Mouse (Mus musculus): Measurements from ENCODE around the gene Pdzd4. TPM values are rescaled to one million over a fixed set of nuclear protein-coding genes. Genes with fewer than 3 reads are reported as not detected.

Pdzd4 gene
- 4.5 and 4.7 TPM in 2 replicates for polyA plus RNA-seq (2015; fragmentation: Nextera tagmentation; extraction: Ambion mirVana)

- Histone ChIP-seq H3K27me3 (no peaks in the 10 kb centered on the region), H3K4me1 (replicated peaks) (peaks cover 17% of the 10 kb centered on the region; the same call in 1 of the 2 replicates), H3K9ac (peak within 1 kb of the TSS; percentile 69), H3K9me3 (no peaks in the 10 kb centered on the region), H3K27ac (replicated peaks) (peak within 1 kb of the TSS; percentile 93), H3K36me3 (no peaks in the 10 kb centered on the region), H3K4me2 (peak within 1 kb of the TSS; percentile 69), H3K4me3 (peak within 1 kb of the TSS; percentile 69)
- peak; percentile 89 for ATAC-seq (ENCODE audit: low FRiP score, low read depth)
- 16% methylated on average over 58 of the region's 84 CpGs for WGBS
Measured at GRCm38 (mm10) chrX:73824185-73825151, at the start of gene Pdzd4. Gene Pdzd4 (minus strand): TSS chrX:73824969.

- Histone ChIP-seq H3K9ac (no peak overlapping the region), H3K4me1 (replicated peaks) (peaks cover 12% of the 10 kb centered on the region; the same call in 1 of the 2 replicates), H3K9me3 (no peaks in the 10 kb centered on the region), H3K4me2 (no peak overlapping the region), H3K36me3 (no peaks in the 10 kb centered on the region), H3K4me3 (no peak overlapping the region), H3K27ac (replicated peaks) (no peak overlapping the region), H3K27me3 (no peaks in the 10 kb centered on the region)
- WGBS, result 73% methylated on average over 1 of the region's 1 CpGs
- no peak for ATAC-seq (ENCODE audit: low FRiP score, low read depth)
Measured at GRCm38 (mm10) chrX:73871956-73872355, 47.2 kb upstream of the Pdzd4 start.

- no peaks in the 10 kb centered on the region for H3K27me3 ChIP-seq
- ATAC-seq (ENCODE audit: low FRiP score, low read depth), result no peak
- no peak overlapping the region for H3K4me3 ChIP-seq
- no peaks in the 10 kb centered on the region for H3K36me3 ChIP-seq
- no peak overlapping the region for H3K27ac ChIP-seq (replicated peaks)
- no peak overlapping the region for H3K9ac ChIP-seq
- no peaks in the 10 kb centered on the region for H3K9me3 ChIP-seq
- peaks cover 8% of the 10 kb centered on the region; the same call in 1 of the 2 replicates for H3K4me1 ChIP-seq (replicated peaks)
- H3K4me2 ChIP-seq, result no peak overlapping the region
Measured at GRCm38 (mm10) chrX:73871474-73871873, 46.7 kb upstream of the Pdzd4 start.

GRCm38 (mm10) chrX:73869334-73869733, 44.6 kb upstream of the Pdzd4 start:
- Histone ChIP-seq H3K4me1 (replicated peaks) (peaks cover 11% of the 10 kb centered on the region), H3K27me3 (no peaks in the 10 kb centered on the region), H3K27ac (replicated peaks) (no peak overlapping the region), H3K36me3 (no peaks in the 10 kb centered on the region), H3K9ac (no peak overlapping the region), H3K9me3 (no peaks in the 10 kb centered on the region), H3K4me2 (no peak overlapping the region), H3K4me3 (no peak overlapping the region)
- ATAC-seq (ENCODE audit: low FRiP score, low read depth), result no peak
- 24% methylated on average over 5 of the region's 5 CpGs for WGBS

- H3K27me3 ChIP-seq, result no peaks in the 10 kb centered on the region
- H3K27ac ChIP-seq (replicated peaks), result no peak overlapping the region
- H3K9me3 ChIP-seq, result no peaks in the 10 kb centered on the region
- ATAC-seq (ENCODE audit: low FRiP score, low read depth), result 0 out of 2 replicates have a peak, but pooled peaks have one; percentile 10
- H3K4me1 ChIP-seq (replicated peaks), result peaks cover 11% of the 10 kb centered on the region
- H3K4me2 ChIP-seq, result no peak overlapping the region
- WGBS, result 61% methylated on average over 1 of the region's 1 CpGs
- no peak overlapping the region for H3K4me3 ChIP-seq
- no peak overlapping the region for H3K9ac ChIP-seq
- no peaks in the 10 kb centered on the region for H3K36me3 ChIP-seq
Measured at GRCm38 (mm10) chrX:73867852-73868251, 43.1 kb upstream of the Pdzd4 start.

GRCm38 (mm10) chrX:73867256-73867655, 42.5 kb upstream of the Pdzd4 start:
- no peak overlapping the region for H3K4me3 ChIP-seq
- 30% methylated on average over 3 of the region's 3 CpGs for WGBS
- no peaks in the 10 kb centered on the region for H3K27me3 ChIP-seq
- H3K27ac ChIP-seq (replicated peaks), result 0 out of 2 replicates have a peak overlapping the region, but pooled peaks have one; percentile 34
- H3K9ac ChIP-seq, result no peak overlapping the region
- peaks cover 11% of the 10 kb centered on the region for H3K4me1 ChIP-seq (replicated peaks)
- no peak overlapping the region for H3K4me2 ChIP-seq
- H3K9me3 ChIP-seq, result no peaks in the 10 kb centered on the region
- H3K36me3 ChIP-seq, result no peaks in the 10 kb centered on the region; the same call in 1 of the 2 replicates
- ATAC-seq (ENCODE audit: low FRiP score, low read depth), result no peak

- H3K9ac ChIP-seq, result no peak overlapping the region
- peak; percentile 77 for ATAC-seq (ENCODE audit: low FRiP score, low read depth)
- no peaks in the 10 kb centered on the region; the same call in 1 of the 2 replicates for H3K36me3 ChIP-seq
- H3K27ac ChIP-seq (replicated peaks), result no peak overlapping the region
- no peaks in the 10 kb centered on the region for H3K27me3 ChIP-seq
- peaks cover 11% of the 10 kb centered on the region for H3K4me1 ChIP-seq (replicated peaks)
- H3K9me3 ChIP-seq, result no peaks in the 10 kb centered on the region
- H3K4me2 ChIP-seq, result no peak overlapping the region
- no peak overlapping the region for H3K4me3 ChIP-seq
- WGBS, result 40% methylated on average over 3 of the region's 3 CpGs
Measured at GRCm38 (mm10) chrX:73864692-73865091, 39.9 kb upstream of the Pdzd4 start.

GRCm38 (mm10) chrX:73855087-73855408, 30.3 kb upstream of the Pdzd4 start:
- no peak overlapping the region for H3K4me2 ChIP-seq
- 83% methylated on average over 3 of the region's 3 CpGs for WGBS

GRCm38 (mm10) chrX:73854326-73855086, 29.7 kb upstream of the Pdzd4 start:
- ATAC-seq (ENCODE audit: low FRiP score, low read depth), result 0 out of 2 replicates have a peak, but pooled peaks have one; percentile 33
- H3K36me3 ChIP-seq, result peaks cover 9% of the 10 kb centered on the region; the same call in 1 of the 2 replicates
- H3K4me2 ChIP-seq, result no peak overlapping the region
- H3K27me3 ChIP-seq, result no peaks in the 10 kb centered on the region
- no peak overlapping the region for H3K9ac ChIP-seq
- H3K27ac ChIP-seq (replicated peaks), result no peak overlapping the region
- 84% methylated on average over 8 of the region's 9 CpGs for WGBS
- H3K9me3 ChIP-seq, result no peaks in the 10 kb centered on the region
- H3K4me3 ChIP-seq, result no peak overlapping the region
- no peaks in the 10 kb centered on the region for H3K4me1 ChIP-seq (replicated peaks)

More at GRCm38 (mm10) chrX:73855087-73855408, 30.3 kb upstream of the Pdzd4 start:
- H3K27me3 ChIP-seq, result no peaks in the 10 kb centered on the region
- H3K4me3 ChIP-seq, result no peak overlapping the region
- H3K36me3 ChIP-seq, result peaks cover 9% of the 10 kb centered on the region; the same call in 1 of the 2 replicates
- no peak overlapping the region for H3K9ac ChIP-seq
- H3K27ac ChIP-seq (replicated peaks), result no peak overlapping the region
- H3K9me3 ChIP-seq, result no peaks in the 10 kb centered on the region
- no peaks in the 10 kb centered on the region for H3K4me1 ChIP-seq (replicated peaks)
- ATAC-seq (ENCODE audit: low FRiP score, low read depth), result no peak

- no peak overlapping the region for H3K4me2 ChIP-seq
- H3K9me3 ChIP-seq, result no peaks in the 10 kb centered on the region
- no peak overlapping the region for H3K27ac ChIP-seq (replicated peaks)
- no peak overlapping the region for H3K4me3 ChIP-seq
- H3K27me3 ChIP-seq, result no peaks in the 10 kb centered on the region
- no peak for ATAC-seq (ENCODE audit: low FRiP score, low read depth)
- no peak overlapping the region for H3K9ac ChIP-seq
- 87% methylated on average over 3 of the region's 3 CpGs for WGBS
- no peaks in the 10 kb centered on the region for H3K4me1 ChIP-seq (replicated peaks)
- H3K36me3 ChIP-seq, result no peaks in the 10 kb centered on the region
Measured at GRCm38 (mm10) chrX:73836691-73837090, 11.9 kb upstream of the Pdzd4 start.

- H3K9me3 ChIP-seq, result no peaks in the 10 kb centered on the region
- no peaks in the 10 kb centered on the region for H3K4me1 ChIP-seq (replicated peaks)
- H3K27me3 ChIP-seq, result no peaks in the 10 kb centered on the region
- WGBS, result 90% methylated on average over 1 of the region's 1 CpGs
- no peak overlapping the region for H3K27ac ChIP-seq (replicated peaks)
- H3K9ac ChIP-seq, result no peak overlapping the region
- no peak overlapping the region for H3K4me3 ChIP-seq
- H3K36me3 ChIP-seq, result no peaks in the 10 kb centered on the region
- no peak overlapping the region for H3K4me2 ChIP-seq
- ATAC-seq (ENCODE audit: low FRiP score, low read depth), result no peak
Measured at GRCm38 (mm10) chrX:73835731-73836130, 11.0 kb upstream of the Pdzd4 start.

GRCm38 (mm10) chrX:73823747-73824146, 1.0 kb downstream of the Pdzd4 start:
- 33% methylated on average over 17 of the region's 17 CpGs for WGBS
- peak; percentile 40 for ATAC-seq (ENCODE audit: low FRiP score, low read depth)

More at GRCm38 (mm10) chrX:73823747-73824146, 1.0 kb downstream of the Pdzd4 start:
- Histone ChIP-seq H3K4me1 (replicated peaks) (peaks cover 17% of the 10 kb centered on the region; the same call in 1 of the 2 replicates), H3K9me3 (no peaks in the 10 kb centered on the region), H3K9ac (peak overlapping the region; percentile 69), H3K4me3 (peak overlapping the region; percentile 69), H3K36me3 (no peaks in the 10 kb centered on the region), H3K4me2 (peak overlapping the region; percentile 69), H3K27ac (replicated peaks) (peak overlapping the region; percentile 93; the same call in 1 of the 2 replicates), H3K27me3 (no peaks in the 10 kb centered on the region)
